In the genomic region with DNA sequence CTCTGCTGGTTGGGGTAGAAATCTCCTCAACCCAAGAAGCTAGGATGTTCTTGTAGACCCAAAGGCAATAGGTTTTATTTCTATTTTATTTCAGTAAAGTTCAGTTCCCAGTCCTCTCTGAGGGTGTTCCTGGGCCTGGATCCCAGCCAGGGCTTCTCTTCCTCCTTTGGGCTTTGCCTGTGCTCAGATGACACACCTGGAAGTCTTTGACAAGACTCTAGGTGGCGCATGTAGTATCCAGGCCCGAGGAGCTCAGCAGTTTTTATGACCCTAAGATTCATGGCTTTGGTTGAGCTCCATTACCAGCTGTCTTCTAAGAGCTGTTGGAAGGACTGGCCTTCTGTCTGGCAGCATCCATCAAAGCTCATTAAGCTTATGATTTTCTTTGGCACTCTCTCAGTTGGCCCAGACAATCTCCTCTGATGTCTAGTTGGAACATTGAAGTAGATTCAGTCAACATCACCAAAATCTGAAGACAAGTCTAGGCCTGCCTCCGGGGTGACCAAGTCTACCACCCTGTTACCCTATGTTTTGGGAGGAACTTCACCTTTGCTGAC, we compare ENCODE assay signal across 14 mouse cellular contexts. TPM values are rescaled to one million over a fixed set of nuclear protein-coding genes. Genes with fewer than 3 reads are reported as not detected.
DNase-seq lines count a peak whose midpoint lies in the region; ATAC-seq and TF ChIP-seq lines count a peak whose summit lies in the region.
"Had no signal": no experiment of that assay in that cellular context is flagged by ENCODE, and none has a peak within 500 bp of the region (broad histone marks: within the 10 kb centered on the region; RNA-seq: fewer than 3 reads in every experiment).

No protein-coding gene starts in this region.

- peak; percentile 35; the same call in 1 of the 2 replicates for TF ChIP-seq CTCF in kidney, adult 2 months (conservative IDR thresholded peaks at IDR 0.05; ENCODE audit: insufficient read depth, insufficient read length, low read depth, low read length)

- peak; percentile 63 for DNase-seq in kidney, adult 2 months
- no peak for DNase-seq in kidney, adult 18-20 months
- peak; percentile 34 for DNase-seq in A20 (ENCODE audit: low read depth, low spot score)
- DNase-seq in ES-CJ7 (ENCODE audit: low read depth, low spot score): peak; percentile 70
- peak; percentile 35 to 69 for DNase-seq in kidney, postnatal 36 days
- DNase-seq: gastrocnemius, postnatal 14 days; retina, postnatal 1 day had no signal

- H3K27ac ChIP-seq in kidney, adult 2 months (ENCODE audit: insufficient read depth, low read depth, low read length): no peak overlapping the region
- H3K27ac ChIP-seq: embryonic facial prominence, embryonic 10.5 days; forebrain, embryonic 13.5 days; hindbrain, embryonic 13.5 days; midbrain, embryonic 10.5 days had no signal

- no peaks in the 10 kb centered on the region for H3K27me3 ChIP-seq in kidney, adult 2 months (replicated peaks; ENCODE audit: control insufficient read depth, insufficient read depth, low read length)
- H3K27me3 ChIP-seq: forebrain, embryonic 13.5 days; hindbrain, embryonic 13.5 days had no signal

- TF ChIP-seq POLR2A in kidney, adult 2 months (IDR thresholded peaks at IDR 0.05; ENCODE audit: low read depth, low read length): no peak

- H3K4me3 ChIP-seq in kidney, adult 2 months (ENCODE audit: insufficient read depth, low read depth, low read length): no peak overlapping the region
- H3K4me3 ChIP-seq: embryonic facial prominence, embryonic 10.5 days; forebrain, embryonic 13.5 days; hindbrain, embryonic 13.5 days; midbrain, embryonic 10.5 days had no signal

- no peaks in the 10 kb centered on the region for H3K36me3 ChIP-seq in kidney, adult 2 months (ENCODE audit: control insufficient read depth, insufficient read depth, low read length)
- H3K36me3 ChIP-seq: embryonic facial prominence, embryonic 10.5 days; hindbrain, embryonic 13.5 days; midbrain, embryonic 10.5 days had no signal

- 43% methylated on average over 3 of the region's 3 CpGs for WGBS in kidney, adult 2 months

- no peak for ATAC-seq in inflammation-experienced regulatory T-cells, adult 6 months
- ATAC-seq in activated CD4-positive, CD25-positive, alpha-beta regulatory T cell, adult 4 months: no peak
- ATAC-seq: forebrain, embryonic 13.5 days; lung, postnatal 0 days had no signal

- peaks cover 3% of the 10 kb centered on the region; the same call in 1 of the 2 replicates for H3K4me1 ChIP-seq in kidney, adult 2 months (ENCODE audit: control insufficient read depth, insufficient read depth, low read length)

RNA-seq across cellular contexts. Expression of a gene that starts 2.5 kb away (rescaled TPM):
- polyA plus RNA-seq in kidney, adult 2 months (2012; rRNA removed): 2.5 and 3.8 TPM in 2 replicates
- polyA plus RNA-seq in inflammation-experienced regulatory T-cells, adult 6 months (2017; shearing (Covaris generic)): 10 to 100 TPM; 15.7 to 29.2 (median 21.9) TPM
- polyA plus RNA-seq in activated CD4-positive, CD25-positive, alpha-beta regulatory T cell, adult 4 months (2017; shearing (Covaris generic)): 10 to 100 TPM; 17.3 to 24.7 TPM
